Mouse (Mus musculus) kidney, embryonic 16.5 days (tissue): ENCODE data around the gene Mapk8. TPM values are rescaled to one million over a fixed set of nuclear protein-coding genes. Genes with fewer than 3 reads are reported as not detected.
"Not testable (repeated sequence)": the region's sequence is repeated elsewhere in the genome, so short reads cannot be mapped to it uniquely, and the experiment has no call there.

Experiments
- ATAC-seq: fragments of 200-750 bp; cut with Nextera tagmentation; 2 replicates; pipeline ENCODE4 v1.8.0; 2017; ENCODE audit warnings: moderate TSS enrichment; ENCODE audit not compliant: low FRiP score, low TSS enrichment
- H3K27ac ChIP-seq: fragments of 300-500 bp; sonication (generic); 2 replicates; pipeline ENCODE4 v1.5.1; 2014; ENCODE audit warnings: low read length
- H3K27me3 ChIP-seq: fragments of 300-500 bp; sonication (generic); 2 replicates; pipeline ENCODE4 v1.6.1; 2014; ENCODE audit warnings: low read length, control low read depth, mixed read lengths; ENCODE audit not compliant: insufficient read depth
- H3K36me3 ChIP-seq: fragments of 300-500 bp; sonication (generic); 2 replicates; pipeline ENCODE4 v1.6.1; 2014; ENCODE audit warnings: low read length, control low read depth, mixed read lengths; ENCODE audit not compliant: insufficient read depth
- H3K4me1 ChIP-seq: fragments of 300-500 bp; sonication (generic); 2 replicates; pipeline ENCODE4 v1.6.1; 2014; ENCODE audit warnings: low read length, control low read depth, mixed read lengths; ENCODE audit not compliant: insufficient read depth
- H3K4me2 ChIP-seq: fragments of 300-500 bp; sonication (generic); replicated peaks from 2 replicates; pipeline ENCODE4 v1.6.1; 2014; ENCODE audit warnings: low read depth, low read length
- H3K4me3 ChIP-seq: fragments of 300-500 bp; sonication (generic); 2 replicates; pipeline ENCODE4 v1.5.1; 2014; ENCODE audit warnings: mild to moderate bottlenecking, low read length
- H3K9ac ChIP-seq: fragments of 300-500 bp; sonication (generic); replicated peaks from 2 replicates; pipeline ENCODE4 v1.6.1; 2014; ENCODE audit warnings: low read length
- H3K9me3 ChIP-seq: fragments of 300-500 bp; sonication (generic); 2 replicates; pipeline ENCODE4 v1.6.1; 2016; ENCODE audit warnings: low read length, control low read depth
- WGBS: fragments of 180-500 bp; shearing (Covaris S2); extraction: QIAGEN DNeasy Blood & Tissue Kit; methylation state at CpG from one replicate; pipeline ENCODE4 v1.1.7; 2014; 5-methylcytosine and 5-hydroxymethylcytosine counted together
- polyA plus RNA-seq: library from polyadenylated mRNA; unstranded; fragments of >200 nt; fragmentation: Nextera tagmentation; extraction: Ambion mirVana; gene quantifications from 2 replicates; pipeline ENCODE4 v1.2.1, GENCODE M21; 2015

The Mapk8 gene
- polyA plus RNA-seq, 1 experiment from 2014 or later = 15.2 TPM

DNA sequence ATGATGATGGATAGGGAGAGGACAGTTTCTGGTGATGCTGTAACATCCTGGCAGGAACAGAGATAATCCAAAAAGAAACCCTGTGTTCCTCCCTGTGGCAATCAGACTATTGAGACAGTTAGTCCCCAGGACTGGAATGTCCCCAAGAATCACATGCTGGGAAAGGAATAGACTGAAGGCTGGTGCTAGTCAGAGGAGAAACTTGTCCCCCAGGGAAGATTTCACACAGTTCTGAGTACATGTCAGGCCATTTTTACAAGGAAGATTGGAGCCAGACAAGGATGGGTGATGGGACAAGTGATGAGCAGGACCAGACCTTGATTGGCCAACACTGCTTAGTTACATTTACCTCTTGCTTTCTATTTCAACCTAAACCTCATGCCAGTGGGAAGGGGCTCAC, 3.4 kb upstream of the Mapk8 start:
- Histone ChIP-seq H3K27me3 (0 out of 2 replicates have a peak, but pooled peaks cover 5% of the 10 kb centered on the region), H3K4me2 (no peak overlapping the region), H3K9ac (no peak overlapping the region), H3K4me1 (peaks cover 9% of the 10 kb centered on the region), H3K27ac (no peak overlapping the region), H3K36me3 (no peaks in the 10 kb centered on the region), H3K4me3 (no peak overlapping the region), H3K9me3 (no peaks in the 10 kb centered on the region)
- ATAC-seq = no peak

DNA sequence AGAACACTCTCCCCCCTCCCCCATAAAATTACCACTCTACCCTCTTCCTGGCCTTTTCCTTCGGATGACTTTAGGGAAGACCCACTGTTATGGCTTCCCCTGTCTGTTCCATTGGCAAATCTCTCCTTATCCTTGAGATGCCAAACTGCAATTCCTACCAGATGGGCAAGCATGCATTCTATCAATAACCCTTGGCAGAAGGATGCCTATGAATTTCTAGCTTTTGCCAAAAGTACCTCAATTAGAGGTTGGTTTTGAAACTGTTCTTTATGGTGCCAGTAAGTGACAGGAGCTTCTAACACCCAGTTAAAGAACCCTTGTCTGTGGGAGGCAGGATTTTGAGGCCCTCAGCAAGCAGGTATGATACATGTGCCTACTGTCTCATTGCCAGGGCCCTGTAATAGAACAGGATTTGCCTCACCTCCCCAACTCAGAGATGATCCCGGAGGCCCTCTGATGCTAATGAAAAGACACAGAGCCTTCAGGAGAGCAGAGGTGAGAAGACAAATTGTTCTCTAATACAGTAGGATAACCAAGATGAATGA, 2.4 kb upstream of the Mapk8 start:
- peaks cover 12% of the 10 kb centered on the region for H3K4me1 ChIP-seq
- no peaks in the 10 kb centered on the region for H3K36me3 ChIP-seq
- H3K4me2 ChIP-seq = no peak overlapping the region
- 86% methylated on average over 2 of the region's 2 CpGs for WGBS
- no peak overlapping the region for H3K4me3 ChIP-seq
- H3K27ac ChIP-seq = no peak overlapping the region
- H3K9me3 ChIP-seq = no peaks in the 10 kb centered on the region
- no peak for ATAC-seq
- no peak overlapping the region for H3K9ac ChIP-seq
- H3K27me3 ChIP-seq = 0 out of 2 replicates have a peak, but pooled peaks cover 5% of the 10 kb centered on the region

DNA sequence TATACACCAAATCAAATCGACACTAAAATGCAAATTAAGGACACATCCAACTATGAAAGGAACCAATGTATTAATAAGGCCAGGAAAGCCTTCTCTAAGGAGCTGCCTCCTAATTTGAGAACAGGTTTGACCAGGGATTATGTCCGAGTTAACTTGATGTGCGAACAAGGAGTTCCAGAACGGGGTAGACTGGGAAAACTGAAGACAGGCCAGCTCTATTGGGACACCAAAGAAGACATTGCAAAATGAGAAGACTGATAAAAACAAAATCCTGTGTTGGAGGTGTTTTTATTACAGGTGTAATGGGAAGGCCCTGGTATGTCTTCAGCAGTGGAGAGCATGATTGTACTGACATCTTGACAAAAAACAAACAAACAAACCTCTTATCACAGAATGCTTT, 1.3 kb upstream of the Mapk8 start:
- Histone ChIP-seq H3K9ac (no peak overlapping the region), H3K4me2 (no peak overlapping the region), H3K4me1 (peaks cover 17% of the 10 kb centered on the region), H3K9me3 (no peaks in the 10 kb centered on the region), H3K27me3 (0 out of 2 replicates have a peak, but pooled peaks cover 5% of the 10 kb centered on the region), H3K36me3 (no peaks in the 10 kb centered on the region), H3K4me3 (no peak overlapping the region), H3K27ac (no peak overlapping the region)
- ATAC-seq = no peak
- WGBS = 88% methylated on average over 4 of the region's 4 CpGs

DNA sequence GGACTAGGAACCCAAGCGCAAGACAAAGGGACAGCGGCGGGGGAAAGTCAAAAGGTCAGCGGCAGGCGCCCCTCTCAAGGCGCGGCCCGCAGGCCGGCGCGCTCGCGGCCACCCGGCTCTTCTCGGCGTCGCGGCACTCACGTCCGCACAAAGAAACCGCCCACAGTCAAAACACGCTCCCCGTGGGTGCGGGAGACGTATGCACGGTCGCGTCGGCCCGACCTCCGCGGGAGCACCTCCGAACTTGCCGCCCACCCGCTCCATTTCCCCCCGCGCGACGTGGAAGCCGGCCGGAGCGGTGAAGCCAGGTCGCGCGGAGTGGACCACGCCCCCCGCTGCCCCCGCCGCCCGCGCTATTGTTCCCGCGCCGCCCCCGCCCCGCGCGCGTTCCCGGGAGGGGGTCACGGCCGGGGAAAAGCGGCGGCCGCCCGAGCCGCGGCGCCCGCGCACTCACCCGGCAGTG, 366 bp downstream of the Mapk8 start:
- Histone ChIP-seq H3K4me3 (peak overlapping the region; percentile 95), H3K4me1 (peaks cover 17% of the 10 kb centered on the region), H3K9ac (peak overlapping the region; percentile 97), H3K27ac (peak overlapping the region; percentile 94), H3K4me2 (peak overlapping the region; percentile 70), H3K36me3 (no peaks in the 10 kb centered on the region), H3K27me3 (0 out of 2 replicates have a peak, but pooled peaks cover 5% of the 10 kb centered on the region), H3K9me3 (no peaks in the 10 kb centered on the region)
- ATAC-seq = peak; percentile 60
- under 1% methylated on average over 65 of the region's 72 CpGs for WGBS

DNA sequence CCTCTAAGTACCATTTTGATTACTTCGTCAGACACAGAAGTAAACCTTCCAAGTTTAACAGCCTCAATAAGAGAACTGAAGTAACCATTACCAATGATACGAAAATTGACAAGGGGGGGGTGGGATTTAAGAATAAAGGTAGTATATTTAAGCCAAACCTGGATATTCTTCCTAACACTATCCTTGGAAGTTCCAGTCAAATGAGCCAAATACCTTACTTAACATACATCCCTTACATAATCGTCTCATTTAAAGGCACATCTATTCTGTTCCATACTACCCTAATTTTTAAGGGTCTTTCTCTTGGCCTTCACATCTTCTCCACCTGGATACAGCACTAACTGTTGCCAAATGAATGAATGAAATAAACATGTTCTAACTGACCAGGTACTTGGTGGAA, 996 bp downstream of the Mapk8 start:
- peaks cover 17% of the 10 kb centered on the region for H3K4me1 ChIP-seq
- H3K9me3 ChIP-seq = no peaks in the 10 kb centered on the region
- H3K4me3 ChIP-seq = peak overlapping the region; percentile 95
- H3K36me3 ChIP-seq = no peaks in the 10 kb centered on the region
- H3K27ac ChIP-seq = no peak overlapping the region
- WGBS = 31% methylated on average over 3 of the region's 3 CpGs
- H3K4me2 ChIP-seq = peak overlapping the region; percentile 70
- ATAC-seq = no peak
- H3K9ac ChIP-seq = peak overlapping the region; percentile 97
- 0 out of 2 replicates have a peak, but pooled peaks cover 5% of the 10 kb centered on the region for H3K27me3 ChIP-seq

DNA sequence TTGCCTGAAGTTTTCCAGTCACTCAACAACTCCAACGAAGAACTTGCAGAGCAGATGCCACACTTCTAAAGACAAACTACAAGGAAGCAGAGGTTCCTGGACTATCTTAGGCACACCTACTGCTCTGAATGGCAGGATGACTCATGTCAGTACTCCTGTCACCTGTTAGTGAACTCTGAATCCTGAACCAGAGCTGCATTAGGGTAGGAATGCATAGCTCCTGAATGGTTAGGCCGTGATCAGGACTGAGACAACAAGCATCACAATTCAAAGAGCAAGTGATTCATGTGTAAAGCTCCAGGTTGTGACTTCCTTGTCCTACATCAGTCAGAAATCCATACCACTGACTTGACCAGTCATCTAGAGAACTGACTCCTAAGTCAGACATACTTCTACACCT, 3.2 kb downstream of the Mapk8 start:
- WGBS = 74% methylated on average over 2 of the region's 2 CpGs
- no peak for ATAC-seq

DNA sequence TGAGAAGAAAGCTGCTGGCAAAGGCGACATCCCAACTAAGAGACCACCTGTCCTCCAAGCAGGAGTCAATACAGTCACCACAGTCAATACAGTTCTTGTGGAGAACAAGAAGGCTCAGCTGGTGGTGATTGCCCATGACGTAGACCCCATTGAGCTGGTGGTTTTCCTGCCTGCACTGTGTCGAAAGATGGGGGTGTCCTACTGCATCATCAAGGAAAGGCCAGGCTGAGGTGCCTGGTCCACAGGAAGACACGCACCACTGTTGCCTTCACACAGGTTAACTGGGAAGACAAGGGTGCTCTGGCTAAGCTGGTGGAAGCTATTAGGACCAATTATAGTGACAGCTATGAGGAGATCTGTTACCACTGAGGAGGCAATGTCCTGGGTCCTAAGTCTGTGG, 14.5 kb downstream of the Mapk8 start:
- H3K27ac ChIP-seq, H3K4me2 ChIP-seq, H3K27me3 ChIP-seq, H3K9ac ChIP-seq, ATAC-seq, H3K4me3 ChIP-seq, H3K4me1 ChIP-seq: not testable (repeated sequence)
- peaks cover 16% of the 10 kb centered on the region for H3K9me3 ChIP-seq
- 91% methylated on average over 4 of the region's 4 CpGs for WGBS
- H3K36me3 ChIP-seq = peaks cover 14% of the 10 kb centered on the region

More for the DNA sequence above, 3.2 kb downstream of the Mapk8 start:
- H3K9me3 ChIP-seq = no peaks in the 10 kb centered on the region
- no peak overlapping the region for H3K4me2 ChIP-seq
- peaks cover 17% of the 10 kb centered on the region for H3K4me1 ChIP-seq
- H3K9ac ChIP-seq = no peak overlapping the region
- H3K4me3 ChIP-seq = no peak overlapping the region
- H3K27me3 ChIP-seq = 0 out of 2 replicates have a peak, but pooled peaks cover under 1% of the 10 kb centered on the region
- no peak overlapping the region for H3K27ac ChIP-seq
- no peaks in the 10 kb centered on the region for H3K36me3 ChIP-seq

DNA sequence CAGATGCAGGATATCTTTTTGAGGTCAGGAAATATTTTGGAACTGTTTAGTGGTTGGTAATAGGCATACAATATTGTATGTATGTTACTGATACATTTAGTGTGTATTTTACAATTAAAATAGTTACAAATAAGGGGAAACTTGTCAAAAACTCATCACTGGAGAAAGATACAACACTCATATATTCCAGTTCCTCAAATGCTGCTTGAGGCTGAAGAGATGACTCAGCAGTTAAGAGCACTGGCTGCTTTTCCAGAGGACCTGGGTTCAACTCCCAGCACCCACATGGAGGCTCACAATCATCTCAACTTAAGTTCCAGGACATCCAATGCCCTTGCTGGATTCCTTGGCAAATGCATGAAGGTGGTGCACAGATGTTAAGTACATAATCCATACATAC, 22.8 kb downstream of the Mapk8 start:
- no peak overlapping the region for H3K9ac ChIP-seq
- no peak overlapping the region for H3K4me3 ChIP-seq
- no peaks in the 10 kb centered on the region for H3K36me3 ChIP-seq
- H3K27me3 ChIP-seq = no peaks in the 10 kb centered on the region
- H3K9me3 ChIP-seq = peaks cover 6% of the 10 kb centered on the region; the same call in 1 of the 2 replicates
- H3K4me1 ChIP-seq = no peaks in the 10 kb centered on the region
- H3K27ac ChIP-seq = no peak overlapping the region
- no peak for ATAC-seq
- H3K4me2 ChIP-seq = no peak overlapping the region

DNA sequence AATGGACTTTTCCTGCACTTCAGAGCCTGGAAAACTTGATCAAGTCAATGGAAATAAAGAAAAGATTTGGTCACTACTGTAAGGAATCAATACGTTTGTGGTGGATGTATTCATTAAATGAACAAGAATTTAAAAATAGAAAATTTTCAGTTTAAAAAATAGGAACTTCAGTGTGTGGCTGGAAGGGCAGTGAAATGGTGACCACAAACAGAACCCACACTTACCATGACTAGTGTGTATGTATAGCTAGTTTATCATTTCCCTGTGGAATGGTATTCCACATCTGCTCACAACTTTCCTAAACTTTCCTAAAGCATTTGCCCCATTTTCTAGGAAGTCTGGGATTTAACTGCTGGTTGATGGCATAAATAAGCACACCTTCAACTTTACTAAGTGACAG, 24.0 kb downstream of the Mapk8 start:
- no peaks in the 10 kb centered on the region for H3K36me3 ChIP-seq
- H3K9ac ChIP-seq = no peak overlapping the region
- no peak overlapping the region for H3K4me3 ChIP-seq
- ATAC-seq = no peak
- H3K4me2 ChIP-seq = no peak overlapping the region
- peaks cover 6% of the 10 kb centered on the region; the same call in 1 of the 2 replicates for H3K9me3 ChIP-seq
- H3K4me1 ChIP-seq = no peaks in the 10 kb centered on the region
- 82% methylated on average over 1 of the region's 1 CpGs for WGBS
- no peaks in the 10 kb centered on the region for H3K27me3 ChIP-seq
- H3K27ac ChIP-seq = no peak overlapping the region

DNA sequence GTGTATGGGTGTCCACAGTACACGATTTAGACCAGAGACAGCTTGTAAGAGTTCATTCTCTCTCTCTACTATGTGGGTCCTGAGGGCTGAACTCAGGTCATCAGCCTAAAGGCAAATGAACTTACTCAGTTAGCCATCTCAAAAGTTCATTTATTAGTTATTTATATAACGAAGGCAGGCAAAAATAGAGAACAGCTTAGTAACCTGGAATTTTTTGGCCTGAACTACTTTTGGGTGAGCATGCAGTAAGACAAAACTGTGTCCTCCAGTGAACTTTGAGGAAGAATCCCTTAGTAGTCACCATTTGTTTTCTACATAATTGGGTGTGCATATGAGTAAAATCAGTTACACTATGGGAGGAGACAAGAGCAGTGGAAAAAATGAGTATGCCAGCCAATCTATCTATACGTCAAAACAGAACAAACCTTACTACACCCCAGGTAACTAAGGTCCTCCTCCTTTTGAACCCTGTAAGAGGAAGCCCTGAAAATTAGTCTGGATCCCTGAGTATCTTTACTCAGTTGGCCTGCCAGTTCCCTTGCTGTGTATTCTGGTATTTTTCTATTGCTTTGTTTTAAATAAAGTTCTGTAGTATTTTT, 28.5 kb downstream of the Mapk8 start:
- Histone ChIP-seq H3K4me1 (no peaks in the 10 kb centered on the region), H3K9me3 (no peaks in the 10 kb centered on the region), H3K4me2 (no peak overlapping the region), H3K9ac (no peak overlapping the region), H3K4me3 (no peak overlapping the region), H3K27me3 (no peaks in the 10 kb centered on the region), H3K27ac (no peak overlapping the region), H3K36me3 (no peaks in the 10 kb centered on the region)
- 90% methylated on average over 3 of the region's 3 CpGs for WGBS
- ATAC-seq = no peak
